Mouse (Mus musculus) granulocyte monocyte progenitor cell, adult 5-6 weeks (primary cell): ENCODE measurements around the gene Myh14. TPM values are rescaled to one million over a fixed set of nuclear protein-coding genes. Genes with fewer than 3 reads are reported as not detected.
"Not testable (repeated sequence)": the region's sequence is repeated elsewhere in the genome, so short reads cannot be mapped to it uniquely, and the experiment has no call there.

Experiments
- ATAC-seq: replicated peaks from 2 replicates; pipeline ENCODE4 v1.8.0; 2016; ENCODE audit warnings: mild to moderate bottlenecking, moderate TSS enrichment, inconsistent platforms; ENCODE audit not compliant: poor library complexity, severe bottlenecking
- total RNA-seq, 2 experiments: library from RNA; stranded (forward) in 1 of 2; stranded (reverse) in 1 of 2; fragments of 200-712, 200-1000 nt in 1 of 2; fragments of >200 nt in 1 of 2; fragmentation: Nextera tagmentation in 1 of 2; gene quantifications; 2 replicates each; pipeline ENCODE4 v1.2.3; 2014 to 2017

The Myh14 gene
- not detected in 2 replicates for total RNA-seq (2014; fragmentation: Nextera tagmentation)
- total RNA-seq (2017), result not detected in 2 replicates

GRCm38 (mm10) chr7:44670803-44671202, at the start of gene Myh14:
Gene Myh14, minus strand, starts transcription at chr7:44670843.
- peak; percentile 88 for ATAC-seq

- ATAC-seq, result no peak
These were observed 39.2 kb upstream of the Myh14 start for GRCm38 (mm10) chr7:44709881-44710280.

- ATAC-seq, result no peak
These were observed 37.9 kb upstream of the Myh14 start, which contains the start of gene Izumo2 for GRCm38 (mm10) chr7:44708574-44708973. Gene Izumo2, plus strand, starts transcription at chr7:44708742.

GRCm38 (mm10) chr7:44708093-44708492, 37.5 kb upstream of the Myh14 start:
- not testable (repeated sequence) for ATAC-seq

GRCm38 (mm10) chr7:44707169-44707675, 36.6 kb upstream of the Myh14 start:
- no peak for ATAC-seq

GRCm38 (mm10) chr7:44706322-44706721, 35.7 kb upstream of the Myh14 start:
- no peak for ATAC-seq

GRCm38 (mm10) chr7:44705086-44705485, 34.4 kb upstream of the Myh14 start:
- no peak for ATAC-seq

GRCm38 (mm10) chr7:44704363-44704762, 33.7 kb upstream of the Myh14 start:
- no peak; the same call in 1 of the 2 replicates for ATAC-seq

GRCm38 (mm10) chr7:44702985-44703384, 32.3 kb upstream of the Myh14 start:
- ATAC-seq, result no peak

GRCm38 (mm10) chr7:44701921-44702320, 31.3 kb upstream of the Myh14 start:
- peak; percentile 63 for ATAC-seq

GRCm38 (mm10) chr7:44697980-44698379, 27.3 kb upstream of the Myh14 start:
- 0 out of 2 replicates have a peak, but pooled peaks have one; percentile 30 for ATAC-seq

GRCm38 (mm10) chr7:44697191-44697710, 26.6 kb upstream of the Myh14 start:
- peak; percentile 28 for ATAC-seq

GRCm38 (mm10) chr7:44695223-44695622, 24.6 kb upstream of the Myh14 start:
- no peak for ATAC-seq

GRCm38 (mm10) chr7:44693427-44694175, 23.0 kb upstream of the Myh14 start:
- ATAC-seq, result no peak

- no peak for ATAC-seq
These were observed 18.7 kb upstream of the Myh14 start for GRCm38 (mm10) chr7:44689331-44689730.

- no peak for ATAC-seq
These were observed 18.2 kb upstream of the Myh14 start for GRCm38 (mm10) chr7:44688890-44689289.

GRCm38 (mm10) chr7:44685531-44686402, 15.1 kb upstream of the Myh14 start:
- peak; percentile 69 for ATAC-seq

GRCm38 (mm10) chr7:44683656-44684055, 13.0 kb upstream of the Myh14 start:
- ATAC-seq, result no peak

GRCm38 (mm10) chr7:44676611-44677010, 6.0 kb upstream of the Myh14 start:
- no peak for ATAC-seq

- ATAC-seq, result no peak
These were observed 5.5 kb upstream of the Myh14 start for GRCm38 (mm10) chr7:44676126-44676525.

- ATAC-seq, result peak; percentile 33; the same call in 1 of the 2 replicates
These were observed 4.5 kb upstream of the Myh14 start for GRCm38 (mm10) chr7:44675171-44675570.
